Mouse (Mus musculus): ENCODE measurements around the gene Rapgef2.
"Not testable (repeated sequence)": the region's sequence is repeated elsewhere in the genome, so short reads cannot be mapped to it uniquely, and the experiment has no call there.

Rapgef2 gene

GRCm38 (mm10) chr3:79174168-79174567 lies 112.1 kb downstream of the Rapgef2 start:
- no peak for DNase-seq (ENCODE audit: extremely low read depth, low read depth, low spot score)

- DNase-seq (ENCODE audit: extremely low read depth, low read depth, low spot score) = no peak
Measured at GRCm38 (mm10) chr3:79173291-79173690, 113.0 kb downstream of the Rapgef2 start.

- not testable (repeated sequence) for DNase-seq (ENCODE audit: extremely low read depth, low read depth, low spot score)
Measured at GRCm38 (mm10) chr3:79171146-79171545, 115.2 kb downstream of the Rapgef2 start.

- no peak for DNase-seq (ENCODE audit: extremely low read depth, low read depth, low spot score)
Measured at GRCm38 (mm10) chr3:79168168-79168827, 118.0 kb downstream of the Rapgef2 start.

- DNase-seq (ENCODE audit: extremely low read depth, low read depth, low spot score) = no peak
Measured at GRCm38 (mm10) chr3:79167586-79167985, 118.7 kb downstream of the Rapgef2 start.

- DNase-seq (ENCODE audit: extremely low read depth, low read depth, low spot score) = no peak
Measured at GRCm38 (mm10) chr3:79161834-79162401, 124.4 kb downstream of the Rapgef2 start.

GRCm38 (mm10) chr3:79161093-79161723 lies 125.1 kb downstream of the Rapgef2 start:
- DNase-seq (ENCODE audit: extremely low read depth, low read depth, low spot score) = peak; percentile 26

- no peak for DNase-seq (ENCODE audit: extremely low read depth, low read depth, low spot score)
Measured at GRCm38 (mm10) chr3:79158254-79158653, 128.1 kb downstream of the Rapgef2 start.

- DNase-seq (ENCODE audit: extremely low read depth, low read depth, low spot score) = no peak
Measured at GRCm38 (mm10) chr3:79153039-79153487, 133.3 kb downstream of the Rapgef2 start.

- DNase-seq (ENCODE audit: extremely low read depth, low read depth, low spot score) = no peak
Measured at GRCm38 (mm10) chr3:79145407-79146055, 140.8 kb downstream of the Rapgef2 start.

GRCm38 (mm10) chr3:79144672-79145406 lies 141.5 kb downstream of the Rapgef2 start:
- DNase-seq (ENCODE audit: extremely low read depth, low read depth, low spot score) = no peak

GRCm38 (mm10) chr3:79144085-79144484 lies 142.2 kb downstream of the Rapgef2 start:
- no peak for DNase-seq (ENCODE audit: extremely low read depth, low read depth, low spot score)

GRCm38 (mm10) chr3:79139245-79139644 lies 147.1 kb downstream of the Rapgef2 start:
- DNase-seq (ENCODE audit: extremely low read depth, low read depth, low spot score) = no peak

GRCm38 (mm10) chr3:79138601-79139000 lies 147.7 kb downstream of the Rapgef2 start:
- DNase-seq (ENCODE audit: extremely low read depth, low read depth, low spot score) = no peak

GRCm38 (mm10) chr3:79130991-79131390 lies 155.3 kb downstream of the Rapgef2 start:
- DNase-seq (ENCODE audit: extremely low read depth, low read depth, low spot score) = no peak

- DNase-seq (ENCODE audit: extremely low read depth, low read depth, low spot score) = no peak
Measured at GRCm38 (mm10) chr3:79129044-79129600, 157.2 kb downstream of the Rapgef2 start.

- DNase-seq (ENCODE audit: extremely low read depth, low read depth, low spot score) = no peak
Measured at GRCm38 (mm10) chr3:79127797-79128196, 158.5 kb downstream of the Rapgef2 start.

- no peak for DNase-seq (ENCODE audit: extremely low read depth, low read depth, low spot score)
Measured at GRCm38 (mm10) chr3:79126857-79127256, 159.5 kb downstream of the Rapgef2 start.

- no peak for DNase-seq (ENCODE audit: extremely low read depth, low read depth, low spot score)
Measured at GRCm38 (mm10) chr3:79121391-79121790, 164.9 kb downstream of the Rapgef2 start.

GRCm38 (mm10) chr3:79119983-79120382 lies 166.3 kb downstream of the Rapgef2 start:
- DNase-seq (ENCODE audit: extremely low read depth, low read depth, low spot score) = no peak

- no peak for DNase-seq (ENCODE audit: extremely low read depth, low read depth, low spot score)
Measured at GRCm38 (mm10) chr3:79110153-79110552, 176.2 kb downstream of the Rapgef2 start.

Measured in fat pad, adult 2 months (tissue).